ENCODE assay signal across 8 mouse cellular contexts in genomic region chr13:94062349-94063111, GRCm38 (mm10). TPM values are rescaled to one million over a fixed set of nuclear protein-coding genes. Genes with fewer than 3 reads are reported as not detected.
DNase-seq lines count a peak whose midpoint lies in the region; ATAC-seq lines count a peak whose summit lies in the region.

No protein-coding gene starts in this region.

- H3K9me3 ChIP-seq in hindbrain, embryonic 10.5 days: no peaks in the 10 kb centered on the region
- no peaks in the 10 kb centered on the region for H3K9me3 ChIP-seq in limb, embryonic 13.5 days
- H3K9me3 ChIP-seq in stomach, embryonic 14.5 days (ENCODE audit: control insufficient read depth, low read depth, low read length): no peaks in the 10 kb centered on the region; the same call in 1 of the 2 replicates

- H3K27ac ChIP-seq in hindbrain, embryonic 10.5 days: no peak overlapping the region
- peak overlapping the region; percentile 10; the same call in 1 of the 2 replicates for H3K27ac ChIP-seq in limb, embryonic 13.5 days
- no peak overlapping the region for H3K27ac ChIP-seq in stomach, embryonic 14.5 days (ENCODE audit: low read length)

- no peaks in the 10 kb centered on the region for H3K36me3 ChIP-seq in hindbrain, embryonic 10.5 days
- peaks cover 4% of the 10 kb centered on the region; the same call in 1 of the 2 replicates for H3K36me3 ChIP-seq in limb, embryonic 13.5 days
- no peaks in the 10 kb centered on the region for H3K36me3 ChIP-seq in stomach, embryonic 14.5 days (ENCODE audit: control insufficient read depth, insufficient read depth, low read length)

- DNase-seq in layer of hippocampus, adult 9-11 months: peak; percentile 43
- DNase-seq in layer of hippocampus, postnatal 25 days (ENCODE audit: extremely low spot score in 1 of 2, low spot score in 1 of 2): no peak
- DNase-seq in R1 (ENCODE audit: low read depth, low spot score): peak; percentile 60
- no peak for DNase-seq in hindbrain, embryonic 10.5 days (ENCODE audit: low spot score)
- no peak for DNase-seq in left cerebral cortex, adult 18-20 months (ENCODE audit: low spot score in 2 of 2)
- DNase-seq in layer of hippocampus, postnatal 14 days (ENCODE audit: low spot score in 2 of 2): no peak

- peak overlapping the region; percentile 27 for H3K4me3 ChIP-seq in hindbrain, embryonic 10.5 days
- peak overlapping the region; percentile 3; the same call in 1 of the 2 replicates for H3K4me3 ChIP-seq in limb, embryonic 13.5 days
- H3K4me3 ChIP-seq in stomach, embryonic 14.5 days (ENCODE audit: low read depth, low read length): no peak overlapping the region

- 20% methylated on average over 21 of the region's 21 CpGs for WGBS in hindbrain, embryonic 10.5 days
- WGBS in limb, embryonic 13.5 days: 9% methylated on average over 21 of the region's 21 CpGs
- 15% methylated on average over 21 of the region's 21 CpGs for WGBS in stomach, embryonic 14.5 days

- H3K27me3 ChIP-seq in hindbrain, embryonic 10.5 days (ENCODE audit: insufficient read depth, poor library complexity, severe bottlenecking): peaks cover 81% of the 10 kb centered on the region
- H3K27me3 ChIP-seq in limb, embryonic 13.5 days: peaks cover 28% of the 10 kb centered on the region
- H3K27me3 ChIP-seq in stomach, embryonic 14.5 days (ENCODE audit: control insufficient read depth, insufficient read depth, low read length): no peaks in the 10 kb centered on the region

- ATAC-seq in limb, embryonic 13.5 days (ENCODE audit: low FRiP score, low read depth): no peak
- peak; percentile 51 for ATAC-seq in stomach, embryonic 14.5 days (ENCODE audit: insufficient number of reproducible peaks, insufficient read depth, low FRiP score, low read depth)

- peaks cover 78% of the 10 kb centered on the region for H3K4me1 ChIP-seq in hindbrain, embryonic 10.5 days (replicated peaks)
- peaks cover 73% of the 10 kb centered on the region for H3K4me1 ChIP-seq in limb, embryonic 13.5 days
- peaks cover 15% of the 10 kb centered on the region; the same call in 1 of the 2 replicates for H3K4me1 ChIP-seq in stomach, embryonic 14.5 days (ENCODE audit: control insufficient read depth, insufficient read depth, low read length)

- H3K9ac ChIP-seq in limb, embryonic 13.5 days: no peak overlapping the region
- H3K9ac ChIP-seq in stomach, embryonic 14.5 days (replicated peaks; ENCODE audit: low read depth, low read length): no peak overlapping the region

- H3K4me2 ChIP-seq in limb, embryonic 13.5 days (replicated peaks): peak overlapping the region; percentile 51
- H3K4me2 ChIP-seq in stomach, embryonic 14.5 days (replicated peaks; ENCODE audit: low read depth, low read length): peak overlapping the region; percentile 18

RNA-seq across cellular contexts. Expression of gene Lhfpl2, which starts 4.9 kb away (rescaled TPM):
- 10 to 100 TPM; 32.1 to 39.8 TPM for total RNA-seq in layer of hippocampus, postnatal 25 days (2021)
- 19.7 and 20.9 TPM in 2 replicates for polyA plus RNA-seq in hindbrain, embryonic 10.5 days (2016; fragmentation: Nextera tagmentation; extraction: Ambion mirVana)
- polyA plus RNA-seq in limb, embryonic 13.5 days (2015; fragmentation: Nextera tagmentation; extraction: Ambion mirVana): 69.5 and 79.1 TPM in 2 replicates
- 19.5 and 20.8 TPM in 2 replicates for polyA plus RNA-seq in stomach, embryonic 14.5 days (2014; fragmentation: Nextera tagmentation; extraction: Ambion mirVana)
- total RNA-seq in left cerebral cortex, adult 18-20 months (2021): 10 to 100 TPM; 14.3 to 15.8 TPM
- 10 to 100 TPM; 35.5 to 40.1 TPM for total RNA-seq in layer of hippocampus, postnatal 14 days (2021)

Comparison
In these comparisons a context has a peak if more than half of its experiments do, and no peak if none do; other contexts are left out.
1. DNase-seq: peak in layer of hippocampus, adult 9-11 months (single experiment) and R1 (single experiment); none in layer of hippocampus, postnatal 25 days (0 of 2), hindbrain, embryonic 10.5 days (single experiment), left cerebral cortex, adult 18-20 months (0 of 2) and layer of hippocampus, postnatal 14 days (0 of 2).